ENCODE assay signal across 28 mouse cellular contexts in the genomic region with DNA sequence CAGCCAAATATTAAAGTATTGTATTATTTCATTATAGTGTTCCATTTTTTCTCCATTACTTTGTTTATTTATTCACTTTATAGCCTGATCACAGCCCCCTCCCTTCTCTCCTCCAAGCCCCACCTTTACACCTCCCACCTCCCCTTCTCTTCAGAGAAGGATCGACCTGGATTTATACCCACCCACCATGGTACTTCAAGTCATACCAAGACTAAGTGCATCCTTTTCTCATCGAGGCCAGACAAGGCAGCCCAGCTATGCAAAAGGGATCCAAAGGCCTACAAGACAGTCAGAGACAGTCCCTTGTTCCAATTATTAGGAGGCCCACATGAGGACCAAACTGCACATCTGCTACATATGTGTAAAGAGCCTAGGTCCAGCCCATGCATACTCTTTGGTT.
"Had no signal": no experiment of that assay in that cellular context is flagged by ENCODE, and none has a peak within 500 bp of the region (broad histone marks: within the 10 kb centered on the region; RNA-seq: fewer than 3 reads in every experiment).

No protein-coding gene starts in this region.

- H3K36me3 ChIP-seq: embryonic facial prominence, embryonic 10.5 days; embryonic facial prominence, embryonic 12.5 days; embryonic facial prominence, embryonic 13.5 days; embryonic facial prominence, embryonic 15.5 days; forebrain, embryonic 10.5 days; forebrain, embryonic 12.5 days; forebrain, embryonic 15.5 days had no signal

- H3K4me3 ChIP-seq: embryonic facial prominence, embryonic 10.5 days; embryonic facial prominence, embryonic 12.5 days; embryonic facial prominence, embryonic 13.5 days; embryonic facial prominence, embryonic 15.5 days; erythroblast, embryonic 14.5 days; forebrain, embryonic 10.5 days; forebrain, embryonic 12.5 days; forebrain, embryonic 13.5 days; forebrain, embryonic 15.5 days; gastrocnemius, adult 2 months had no signal

- ATAC-seq: forebrain, embryonic 13.5 days; forebrain, embryonic 14.5 days; forebrain, embryonic 15.5 days; forebrain, embryonic 16.5 days; forebrain, postnatal 0 days had no signal

- H3K27ac ChIP-seq: embryonic facial prominence, embryonic 10.5 days; embryonic facial prominence, embryonic 12.5 days; embryonic facial prominence, embryonic 13.5 days; embryonic facial prominence, embryonic 15.5 days; forebrain, embryonic 10.5 days; forebrain, embryonic 12.5 days; forebrain, embryonic 13.5 days; forebrain, embryonic 15.5 days; gastrocnemius, adult 2 months had no signal

- DNase-seq: cerebellum, adult 18-20 months; cerebellum, adult 2 months; cerebellum, adult 8-10 months; cerebellum, adult 9-10 months; cerebellum, adult 9-11 months; cerebellum, postnatal 10 days; cerebellum, postnatal 14 days; cerebellum, postnatal 25 days; cerebellum, postnatal 36 days; embryo, embryonic 11 days; forebrain, postnatal 0 days; gastrocnemius, adult 2 months; gastrocnemius, postnatal 10 days; gastrocnemius, postnatal 14 days; gastrocnemius, postnatal 25 days; gastrocnemius, postnatal 36 days; heart, adult 18-20 months had no signal

- H3K9ac ChIP-seq: embryonic facial prominence, embryonic 12.5 days; embryonic facial prominence, embryonic 13.5 days; embryonic facial prominence, embryonic 15.5 days; forebrain, embryonic 12.5 days; forebrain, embryonic 13.5 days; forebrain, embryonic 15.5 days; forebrain, postnatal 0 days had no signal

- H3K4me1 ChIP-seq: embryonic facial prominence, embryonic 12.5 days; forebrain, embryonic 10.5 days; forebrain, embryonic 13.5 days; forebrain, embryonic 15.5 days had no signal

- H3K9me3 ChIP-seq: embryonic facial prominence, embryonic 10.5 days; embryonic facial prominence, embryonic 12.5 days; embryonic facial prominence, embryonic 13.5 days; embryonic facial prominence, embryonic 15.5 days; forebrain, embryonic 10.5 days; forebrain, embryonic 12.5 days; forebrain, embryonic 13.5 days; forebrain, embryonic 15.5 days had no signal

- H3K27me3 ChIP-seq: embryonic facial prominence, embryonic 12.5 days; embryonic facial prominence, embryonic 13.5 days; embryonic facial prominence, embryonic 15.5 days; forebrain, embryonic 12.5 days; forebrain, embryonic 13.5 days; forebrain, embryonic 15.5 days had no signal

- H3K4me2 ChIP-seq: embryonic facial prominence, embryonic 12.5 days; embryonic facial prominence, embryonic 13.5 days; embryonic facial prominence, embryonic 15.5 days; forebrain, embryonic 12.5 days; forebrain, embryonic 13.5 days; forebrain, embryonic 15.5 days had no signal
